Mouse (Mus musculus) frontal cortex, postnatal 36 days (tissue): ENCODE measurements around the gene Ppp2r5c.

Experiments used
- DNase-seq, 2 experiments: peaks; one replicate each; pipeline ENCODE4 v3.0.0; 2022; ENCODE audit warnings: low spot score in 2 of 2

The Ppp2r5c gene

DNA sequence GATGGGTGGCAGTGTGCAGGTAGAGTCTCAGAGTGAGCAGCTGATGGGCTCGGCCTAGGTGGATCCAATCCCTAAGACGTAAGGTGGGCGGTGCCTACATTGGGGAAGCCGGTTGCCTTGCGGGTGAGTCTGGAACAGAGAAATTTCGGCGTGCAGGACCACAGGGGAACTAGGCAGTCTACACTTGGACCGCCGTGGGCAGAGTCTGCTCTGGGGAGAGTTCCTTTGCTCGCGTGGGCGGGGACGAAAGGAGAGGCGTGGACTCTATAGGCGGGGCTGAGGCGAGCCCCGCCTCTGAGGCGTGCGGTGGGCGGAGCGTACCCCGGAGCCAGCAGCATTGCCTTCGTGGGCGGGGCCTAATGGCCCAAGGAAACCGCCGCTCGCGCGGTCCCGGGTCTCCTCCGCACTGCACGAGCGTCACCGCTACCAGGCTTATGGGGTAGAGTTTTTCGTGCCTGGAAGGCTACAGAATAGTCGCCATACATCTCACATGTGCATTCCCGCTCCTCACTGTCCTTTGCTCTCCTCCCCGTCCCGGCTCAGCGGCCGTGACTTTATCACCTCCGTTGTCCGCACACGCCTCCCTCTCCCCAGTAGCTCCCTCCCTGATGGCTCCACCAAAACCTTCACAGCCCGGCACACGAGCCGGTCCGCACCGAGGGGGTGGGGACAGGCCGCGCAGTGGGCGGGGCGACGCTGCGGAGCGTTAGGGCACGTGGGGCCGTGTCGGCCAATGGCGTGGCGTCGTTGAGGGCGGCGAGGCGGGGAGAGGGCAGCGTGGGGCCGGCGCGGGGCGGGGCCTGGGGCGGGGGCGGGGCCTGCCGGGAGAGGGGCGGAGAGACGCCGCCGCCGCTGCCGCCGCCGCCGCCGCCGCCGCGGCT, at the start of gene Ppp2r5c:
Ppp2r5c (plus strand) TSS at position 831 of the 881 bp plus-strand sequence.
- peak; percentile 93 for DNase-seq

DNA sequence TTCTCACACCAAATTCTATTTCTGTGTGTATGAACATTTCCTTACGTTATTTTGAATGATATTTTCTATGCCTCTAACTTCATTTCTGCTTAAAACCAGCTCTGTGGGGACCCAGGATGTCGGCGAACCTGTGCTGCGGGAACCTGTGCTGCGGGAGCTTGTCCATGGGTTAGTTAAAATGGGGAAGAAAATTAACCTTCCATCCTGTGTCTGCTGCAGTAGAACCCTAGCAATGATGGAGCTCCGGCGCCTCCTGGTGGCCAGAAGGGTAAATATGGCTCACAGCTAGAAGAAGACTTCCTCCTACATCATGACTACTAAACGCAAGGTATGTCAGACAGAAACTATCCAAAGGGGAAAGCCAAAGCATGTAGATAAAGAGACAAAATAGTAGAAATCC, 48.6 kb upstream of the Ppp2r5c start:
- peak; percentile 83 to 87 for DNase-seq

DNA sequence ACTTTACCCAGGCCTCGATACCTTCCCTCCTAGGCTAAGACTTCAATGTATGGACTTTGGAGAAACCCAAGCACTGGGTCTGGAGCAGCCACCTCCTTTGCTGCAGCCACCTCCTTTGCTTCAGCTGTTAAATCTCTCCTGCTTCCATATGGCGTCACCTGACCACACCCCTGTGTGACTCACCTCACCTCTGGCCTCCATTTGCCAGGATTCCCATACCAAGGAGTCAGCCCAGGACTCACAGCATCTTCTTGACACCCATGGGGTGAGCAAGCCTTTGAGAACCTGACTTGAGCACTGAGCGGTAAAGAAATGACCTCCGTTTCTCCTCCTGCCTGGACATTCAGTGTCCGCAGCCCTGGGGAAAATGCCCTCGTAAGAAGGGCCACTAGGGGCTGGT, 47.8 kb upstream of the Ppp2r5c start:
- no peak for DNase-seq

DNA sequence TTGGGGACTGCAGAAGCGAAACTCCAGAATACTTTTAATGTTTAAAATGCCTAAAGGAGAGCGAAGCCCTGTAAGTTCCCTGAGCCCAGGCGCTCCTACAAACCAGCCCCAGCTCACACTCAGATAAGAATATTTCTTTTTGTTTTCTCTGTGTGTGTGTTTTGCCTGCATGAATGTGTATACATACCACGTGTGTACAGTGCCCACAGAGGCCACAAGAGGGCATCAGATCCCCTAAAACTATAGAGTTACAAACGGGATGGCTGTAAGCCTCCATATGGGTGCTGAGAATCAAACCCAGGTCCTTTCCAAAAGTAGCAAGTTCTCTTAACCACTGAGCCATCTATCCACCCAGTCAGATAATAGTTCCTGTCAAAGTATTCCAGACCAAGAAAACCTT, 46.0 kb upstream of the Ppp2r5c start:
- no peak for DNase-seq

DNA sequence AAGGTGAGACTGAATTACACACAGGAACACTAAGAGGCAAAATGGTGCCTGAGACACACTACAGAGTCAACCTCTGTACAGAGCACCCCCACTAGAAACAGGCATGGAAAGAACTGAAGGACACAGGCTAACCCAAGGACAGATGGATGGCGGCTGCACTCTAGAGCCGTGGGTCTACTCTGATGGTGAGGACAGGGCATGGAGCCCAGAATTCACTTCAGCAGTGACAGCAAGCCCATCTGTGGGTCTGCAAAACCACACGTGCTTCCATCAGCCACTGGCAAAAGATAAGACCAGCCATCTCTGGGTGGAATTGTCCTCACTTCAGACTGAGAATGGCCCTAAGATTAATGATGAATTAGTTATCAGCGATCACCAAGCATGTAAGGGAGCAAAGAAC, 45.0 kb upstream of the Ppp2r5c start:
- DNase-seq = no peak

DNA sequence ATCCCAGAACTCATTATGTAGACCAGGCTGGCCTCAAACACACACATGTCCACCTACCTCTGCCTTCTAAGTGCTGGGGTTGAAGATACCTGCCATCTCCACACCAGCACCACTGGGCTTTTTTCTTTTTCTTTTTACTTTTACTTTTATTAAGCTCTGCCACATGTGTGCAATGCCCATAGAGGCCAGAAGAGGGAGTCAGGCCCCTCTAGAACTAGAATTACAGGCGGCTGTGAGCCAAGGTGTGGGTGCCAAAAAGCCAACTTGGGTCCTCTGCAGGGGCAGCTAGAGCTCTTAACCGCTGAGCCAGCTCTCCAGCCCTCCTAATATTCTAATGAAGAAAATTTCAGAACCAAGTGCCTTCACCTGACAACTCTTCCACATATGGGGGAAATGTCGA, 30.7 kb upstream of the Ppp2r5c start:
- DNase-seq = no peak

DNA sequence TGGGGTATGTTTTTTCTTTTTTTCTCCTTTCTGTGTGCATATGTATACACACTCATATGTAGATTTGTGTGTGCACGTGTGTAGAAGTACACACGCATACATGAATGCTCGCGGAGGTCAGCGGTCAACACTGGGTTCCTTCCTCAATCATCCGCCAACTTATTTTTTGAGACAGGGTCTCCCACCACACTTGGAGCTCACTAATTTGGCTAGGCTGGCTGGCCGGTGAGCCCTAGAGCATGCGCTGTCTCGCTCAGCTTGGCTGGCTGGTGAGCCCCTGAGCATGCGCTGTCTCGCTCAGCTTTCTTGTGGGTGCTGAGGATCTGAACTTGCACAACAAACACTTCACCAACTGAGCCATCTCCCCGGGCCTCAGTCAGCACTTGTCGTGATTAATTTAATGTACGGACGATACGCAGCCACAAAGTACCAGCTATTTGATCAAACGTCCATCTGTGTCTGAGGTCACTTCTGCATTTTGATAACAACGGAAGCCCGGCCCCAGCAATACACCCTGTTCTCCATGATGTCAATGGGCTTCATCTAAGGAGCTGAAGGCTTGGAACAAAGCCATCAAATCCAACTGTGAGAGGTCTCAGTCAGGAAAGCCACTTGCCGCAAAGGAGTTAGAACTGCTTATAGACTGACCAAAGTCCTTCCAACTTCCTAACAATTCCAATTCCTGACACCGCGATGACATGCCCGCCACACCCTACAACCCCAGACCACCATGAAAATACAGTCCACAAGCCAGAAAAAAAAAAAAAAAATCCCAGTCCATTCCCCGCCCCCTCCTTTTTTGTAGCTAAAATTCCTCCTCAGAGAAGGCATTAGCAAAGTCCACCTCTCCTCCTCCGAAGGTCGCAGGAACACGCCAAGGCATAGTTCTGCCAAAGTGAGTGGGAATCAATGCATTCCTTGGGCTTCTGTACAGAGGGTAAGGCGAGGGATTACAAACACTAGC, 29.6 kb upstream of the Ppp2r5c start:
- no peak for DNase-seq

DNA sequence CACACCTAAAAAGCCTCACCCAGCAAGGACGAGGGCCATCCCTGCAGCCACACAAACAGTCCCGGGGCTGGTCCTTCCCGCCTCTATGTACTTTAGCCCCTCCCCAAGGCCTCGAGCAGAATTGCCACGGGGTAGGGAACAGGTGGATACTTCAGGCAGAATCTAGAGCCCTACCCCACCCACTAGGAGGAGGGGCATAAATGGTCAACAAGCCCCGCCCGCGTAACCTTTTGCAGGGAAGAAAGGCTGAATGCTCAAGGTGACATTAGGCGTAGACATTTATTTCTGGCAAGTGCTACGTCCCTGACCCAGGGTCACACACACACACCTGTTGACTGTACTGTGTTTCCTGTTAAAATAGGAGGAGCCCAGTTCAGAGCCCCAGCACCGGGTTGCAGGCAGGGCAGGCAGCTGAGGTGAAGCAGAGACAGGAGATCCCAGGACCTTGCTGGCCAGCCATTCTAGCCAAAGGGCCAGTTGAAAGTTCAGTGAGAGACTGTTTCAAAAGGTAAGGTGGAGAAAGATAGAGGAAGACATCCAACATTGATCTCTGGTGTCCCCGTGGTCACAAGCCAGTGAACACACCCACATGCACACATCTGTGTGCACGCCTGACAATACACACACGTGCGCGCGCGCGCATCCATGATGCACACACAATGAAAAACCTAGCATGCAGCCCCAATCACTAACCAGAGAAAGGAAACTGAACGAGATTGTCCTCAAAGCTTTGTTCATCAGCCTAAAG, 28.8 kb upstream of the Ppp2r5c start:
- DNase-seq = no peak

DNA sequence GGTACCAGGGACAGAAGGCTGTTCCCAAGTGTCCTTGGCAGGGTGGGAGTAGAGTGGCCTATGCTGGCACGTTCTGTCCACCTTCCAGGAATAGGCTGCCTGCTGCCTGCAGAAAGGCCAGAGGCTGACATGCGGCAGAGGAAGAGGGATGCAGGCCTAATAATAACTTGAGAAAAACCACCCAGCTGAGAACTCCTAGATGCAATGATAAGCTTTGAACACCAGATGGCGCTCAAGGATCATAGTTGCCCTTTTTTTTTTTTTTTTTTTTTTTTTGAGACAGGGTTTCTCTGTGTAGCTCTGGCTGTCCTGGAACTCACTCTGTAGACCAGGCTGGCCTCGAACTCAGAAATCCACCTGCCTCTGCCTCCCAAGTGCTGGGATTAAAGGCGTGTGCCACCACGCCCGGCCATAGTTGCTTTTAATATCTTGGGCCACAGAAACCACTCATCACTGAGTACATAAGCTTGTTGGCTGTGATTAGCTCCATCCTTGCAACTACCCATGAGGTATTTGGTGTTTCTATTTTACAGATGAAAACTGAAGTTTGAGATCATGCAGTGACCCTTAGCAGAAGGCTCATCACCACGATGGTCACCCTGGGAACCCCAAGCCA, 28.1 kb upstream of the Ppp2r5c start:
- DNase-seq = peak; percentile 30 to 48

DNA sequence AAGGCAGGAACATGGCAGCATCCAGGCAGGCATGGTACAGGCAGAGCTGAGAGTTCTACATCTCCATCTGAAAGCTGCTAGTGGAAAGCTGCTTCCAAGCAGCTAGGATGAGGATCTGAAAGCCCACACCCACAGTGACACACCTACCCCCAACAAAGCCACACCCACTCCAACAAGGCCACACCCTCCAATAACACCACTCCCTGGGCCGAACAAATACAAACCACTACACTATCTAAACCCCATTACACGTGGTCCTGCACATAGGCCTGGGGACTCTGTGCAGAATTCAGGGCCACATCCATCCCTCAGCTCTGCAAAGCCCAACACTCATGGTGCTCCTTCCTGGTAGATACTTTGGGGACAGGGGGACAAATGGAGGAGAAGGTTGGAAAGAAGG, 27.0 kb upstream of the Ppp2r5c start:
- no peak for DNase-seq

DNA sequence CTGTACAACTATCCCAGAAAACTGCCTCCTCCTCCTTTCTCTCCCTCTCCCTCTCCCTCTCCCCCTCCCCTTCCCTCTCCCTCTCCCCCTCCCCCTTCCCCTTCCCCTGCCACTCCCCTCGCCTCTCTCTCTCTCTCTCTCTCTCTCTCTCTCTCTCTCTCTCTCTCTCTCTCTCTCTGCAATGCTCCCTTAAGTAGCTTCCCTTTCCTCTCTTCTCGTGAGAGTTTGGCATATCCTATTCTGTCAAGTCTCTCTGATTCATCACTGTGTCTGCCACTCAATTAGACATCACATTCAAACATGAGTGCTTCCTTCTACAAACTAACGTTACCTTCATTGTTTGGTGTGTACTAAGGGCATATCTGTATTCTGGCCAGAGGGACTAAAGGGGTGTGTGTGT, 25.6 kb upstream of the Ppp2r5c start:
- no peak for DNase-seq

DNA sequence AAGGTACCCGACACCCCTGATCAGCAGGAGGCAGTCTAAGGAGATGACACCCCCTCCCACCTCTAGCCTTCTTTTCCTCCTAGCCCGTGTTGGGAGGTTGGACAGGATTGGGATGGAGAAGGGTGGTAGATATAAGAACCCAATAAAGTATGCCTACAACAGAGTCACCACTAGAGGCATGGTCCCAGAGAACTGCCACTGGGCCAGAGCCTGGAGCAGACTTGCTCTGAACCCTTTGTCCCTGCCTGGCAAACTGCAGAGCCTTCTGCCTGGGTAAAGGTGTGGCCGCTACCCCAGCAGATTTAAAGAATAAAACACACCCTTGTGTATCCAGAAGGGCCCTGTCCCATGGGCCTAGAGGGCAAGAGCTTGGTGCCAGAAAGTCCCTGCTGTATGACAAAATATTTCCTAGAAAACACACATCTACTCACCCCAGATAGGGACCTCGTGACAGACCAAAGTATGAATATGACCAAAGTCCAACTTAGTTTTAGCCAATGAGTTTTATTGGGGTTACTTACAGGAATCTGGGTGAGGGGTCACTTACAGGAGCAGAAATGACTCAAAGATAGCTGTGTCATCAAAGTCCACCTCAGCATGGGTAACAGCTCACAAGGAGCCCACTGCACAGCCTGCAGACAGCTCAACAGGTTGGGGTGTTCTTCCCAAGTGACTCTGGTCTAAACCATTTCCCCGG, 22.8 kb upstream of the Ppp2r5c start:
- DNase-seq = no peak

DNA sequence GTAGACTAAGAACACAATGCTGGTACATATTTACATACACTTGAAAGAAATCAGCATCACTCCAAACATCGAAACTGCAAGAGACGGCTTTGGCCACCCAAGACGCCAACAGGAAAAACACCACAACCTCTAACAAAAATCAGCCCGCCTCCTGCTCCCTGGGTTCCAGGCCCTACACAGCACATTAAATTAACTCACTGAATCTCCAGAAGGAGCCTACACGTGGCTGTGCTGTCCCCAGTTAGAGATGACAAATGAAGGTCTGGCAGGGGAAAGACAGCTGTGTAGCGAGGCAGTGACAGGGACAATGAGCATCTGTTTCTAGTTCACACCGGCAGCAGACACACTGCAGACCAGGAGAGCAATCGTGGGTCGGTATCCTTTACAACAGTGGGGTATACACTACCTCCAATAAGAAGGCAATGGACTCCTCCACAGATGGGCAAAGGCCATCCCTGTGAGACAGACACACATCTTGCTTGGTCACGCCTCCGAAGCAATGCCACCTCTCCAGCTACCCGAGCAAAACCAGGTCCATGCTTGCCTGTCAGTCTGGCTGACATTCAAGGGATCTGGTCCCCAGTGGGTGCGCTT, 20.4 kb upstream of the Ppp2r5c start:
- no peak for DNase-seq

DNA sequence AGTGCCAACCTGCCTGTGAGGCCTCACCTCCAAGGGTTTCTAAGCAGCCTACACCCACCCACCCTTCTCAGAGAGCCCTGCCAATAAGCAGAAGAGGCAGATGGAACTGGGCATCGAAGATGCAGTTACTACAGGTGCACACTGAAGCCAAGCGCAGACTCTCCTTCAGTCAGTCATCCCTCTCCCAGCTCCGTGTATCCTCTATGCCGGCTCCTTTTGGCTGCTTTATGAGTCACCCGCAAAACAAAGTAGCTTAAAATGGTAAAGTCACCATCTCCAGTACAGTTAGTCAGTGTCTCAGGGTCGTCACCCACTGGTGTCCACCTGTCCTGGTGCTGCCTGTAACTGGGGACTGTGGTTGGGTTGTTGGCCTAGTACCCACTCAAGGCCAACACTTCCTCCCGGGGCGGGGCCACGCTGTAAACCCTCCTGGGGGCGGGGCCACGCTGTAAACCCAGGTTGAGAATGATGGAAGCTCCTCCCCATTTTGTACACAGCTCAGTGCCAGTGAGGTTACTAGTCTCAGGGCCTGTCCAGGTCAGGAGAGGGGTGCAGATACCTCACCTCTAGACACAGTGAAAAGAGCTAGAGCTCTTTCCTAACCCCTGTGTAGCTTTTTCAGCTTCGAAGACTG, 17.5 kb upstream of the Ppp2r5c start:
- DNase-seq = no peak

DNA sequence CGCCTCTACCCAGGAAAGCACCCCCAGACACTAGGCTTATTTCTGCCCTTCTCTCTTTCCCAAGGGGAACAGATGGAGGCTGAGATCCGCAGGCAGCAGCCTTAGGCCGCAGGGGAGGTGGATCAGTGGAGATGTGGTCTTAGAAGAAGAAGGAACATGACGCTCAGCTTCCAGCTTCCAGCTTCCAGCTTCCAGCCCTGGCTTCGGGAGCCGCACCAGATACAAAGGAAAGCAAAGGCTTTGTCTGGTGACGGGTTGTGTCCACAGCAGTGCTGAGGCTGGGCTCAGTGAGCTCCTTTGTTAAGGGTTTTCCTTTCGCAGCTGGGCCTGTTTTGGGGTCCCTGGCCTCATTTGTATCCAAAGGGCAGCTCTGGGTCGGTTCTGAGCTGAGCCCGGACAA, 16.9 kb upstream of the Ppp2r5c start:
- DNase-seq = no peak

DNA sequence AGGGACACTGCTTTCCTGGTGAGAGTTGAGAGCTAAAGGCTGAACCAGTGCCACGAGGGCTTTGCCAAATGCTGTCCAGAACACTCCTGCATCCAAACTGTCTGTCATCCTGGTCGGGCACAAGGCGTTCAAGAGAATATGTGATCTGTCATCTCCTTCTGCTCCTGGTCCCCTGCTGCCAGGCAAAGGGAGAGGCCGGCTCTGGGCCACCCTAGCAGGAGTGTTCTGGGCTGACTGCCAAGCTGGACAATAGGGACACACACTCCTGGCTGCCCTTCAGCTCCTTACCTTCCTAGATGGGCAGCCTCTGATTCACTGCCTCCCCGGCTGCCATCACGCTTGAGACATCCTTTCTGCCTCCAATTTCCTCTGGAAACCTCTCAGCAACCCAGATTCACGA, 15.1 kb upstream of the Ppp2r5c start:
- DNase-seq = no peak

DNA sequence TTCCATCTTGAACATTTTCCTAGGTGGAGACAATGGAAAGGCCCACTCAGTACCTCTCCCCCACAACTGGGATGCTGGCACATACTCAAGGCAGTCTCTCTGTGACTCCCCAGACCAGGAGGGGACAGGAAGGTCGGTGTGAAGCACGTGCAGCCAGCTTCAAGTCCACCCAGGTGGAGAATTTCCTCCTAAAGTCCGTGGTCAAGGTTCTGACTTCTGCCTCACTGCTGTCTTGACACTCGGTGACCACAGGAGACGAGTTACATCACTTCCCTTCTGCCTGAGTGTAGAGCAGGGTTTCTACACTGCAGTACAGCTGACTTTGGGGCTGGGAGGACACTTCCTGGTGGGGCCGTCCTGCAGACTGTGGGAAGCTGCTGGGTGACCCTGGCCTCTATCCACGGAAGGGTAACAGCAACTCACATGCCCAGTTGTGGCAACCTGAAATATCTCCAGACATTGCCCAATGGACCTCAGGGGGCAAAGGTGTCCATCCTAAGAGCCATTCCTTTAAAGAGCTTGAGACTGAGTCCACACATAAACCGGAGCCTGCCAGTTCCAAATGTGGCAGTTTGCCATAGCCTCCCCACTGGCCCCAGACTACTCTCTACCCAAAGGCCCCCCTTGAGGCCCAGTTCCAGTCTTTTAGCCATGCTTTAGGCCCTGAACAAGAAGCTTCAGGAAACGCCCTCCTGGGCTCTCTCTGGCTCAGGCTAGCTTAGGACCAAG, 10.1 kb upstream of the Ppp2r5c start:
- no peak for DNase-seq

DNA sequence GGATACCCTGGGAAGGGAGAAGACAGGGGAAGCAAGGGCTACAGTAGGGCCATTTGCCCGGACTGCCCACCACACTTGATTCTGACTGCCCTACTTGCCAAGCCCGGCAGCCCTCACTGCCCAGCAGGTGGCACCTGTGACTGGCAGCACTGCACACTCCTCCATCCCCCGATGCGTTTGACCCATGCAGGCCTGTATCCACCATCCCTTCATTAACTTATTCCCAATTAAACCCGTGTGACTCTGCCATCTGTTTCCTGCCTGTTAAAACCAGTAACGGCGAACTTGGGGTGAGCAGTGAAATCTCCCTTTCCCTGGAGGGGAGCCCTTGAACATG, 9.6 kb upstream of the Ppp2r5c start:
- no peak for DNase-seq

DNA sequence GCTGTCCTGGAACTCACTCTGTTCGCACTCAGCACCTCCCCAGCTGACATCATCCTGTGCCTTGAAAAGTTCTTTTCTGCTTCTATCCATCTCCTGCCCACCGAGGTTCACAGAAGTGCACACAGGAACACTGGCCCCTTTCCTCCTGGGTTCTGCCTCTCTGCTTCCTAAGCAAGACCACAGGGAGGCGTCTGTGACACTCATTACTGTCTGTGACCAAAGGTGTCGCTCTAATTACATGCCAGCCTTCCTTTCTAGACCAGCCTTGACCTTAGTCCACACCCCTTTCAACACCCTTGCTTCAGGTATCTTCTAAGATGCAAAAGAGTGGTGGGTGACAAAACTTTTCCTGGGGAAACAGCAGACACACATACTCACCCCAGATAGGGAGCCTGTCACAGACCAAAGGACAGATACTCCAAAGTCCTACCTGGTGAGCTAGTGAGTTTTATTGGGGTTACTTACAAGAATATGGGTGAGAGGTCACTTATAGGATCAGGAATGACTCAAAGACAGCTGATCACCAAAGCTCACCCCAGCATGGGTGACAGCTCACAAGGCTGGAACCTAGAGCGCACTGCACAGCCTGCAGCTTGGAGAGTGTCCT, 8.4 kb upstream of the Ppp2r5c start:
- DNase-seq = no peak
